Mouse (Mus musculus): ENCODE measurements around the gene Nr2c2ap. TPM values are rescaled to one million over a fixed set of nuclear protein-coding genes. Genes with fewer than 3 reads are reported as not detected.

The Nr2c2ap gene
- polyA plus RNA-seq, 1 experiment from 2014 or later, result 35.1 TPM

DNA sequence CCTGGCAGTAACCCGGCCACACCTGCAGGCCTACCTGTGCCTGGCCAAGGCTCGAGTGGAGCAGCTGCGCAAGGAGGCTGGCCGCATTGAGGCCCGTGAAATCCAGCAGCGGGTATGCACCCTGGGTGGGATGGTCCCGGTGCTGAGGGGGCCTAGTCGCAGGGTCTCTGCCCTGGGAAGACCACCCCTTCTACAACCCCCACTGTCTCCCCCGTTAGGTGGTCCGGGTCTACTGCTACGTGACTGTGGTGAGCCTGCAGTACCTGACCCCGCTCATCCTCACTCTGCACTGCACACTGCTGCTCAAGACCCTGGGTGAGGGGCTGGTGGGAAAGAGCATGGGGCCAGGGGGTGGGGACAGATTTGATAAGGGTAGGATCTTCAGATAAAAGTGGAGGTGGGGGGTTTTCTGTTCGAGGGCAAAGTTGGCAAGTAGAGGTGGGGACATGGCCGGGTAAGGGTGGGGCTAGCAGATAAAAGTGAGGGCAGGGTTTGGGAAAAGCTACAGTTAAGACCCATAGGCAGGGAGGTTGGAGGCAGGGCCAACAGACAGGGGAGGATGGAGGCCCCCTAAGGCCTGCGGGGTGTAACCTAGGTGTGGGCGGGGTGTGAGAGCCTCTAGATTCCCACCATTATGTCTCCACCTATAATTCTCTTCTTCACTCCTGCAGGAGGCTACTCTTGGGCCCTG is 50.2 kb downstream of the Nr2c2ap start:
- POLR2A ChIA-PET, result interaction anchor here (1.7 kb wide), 1 partner anchor 9 kb away, joined by 5 read pairs; the partner anchor contains the start of gene Tmem161a

DNA sequence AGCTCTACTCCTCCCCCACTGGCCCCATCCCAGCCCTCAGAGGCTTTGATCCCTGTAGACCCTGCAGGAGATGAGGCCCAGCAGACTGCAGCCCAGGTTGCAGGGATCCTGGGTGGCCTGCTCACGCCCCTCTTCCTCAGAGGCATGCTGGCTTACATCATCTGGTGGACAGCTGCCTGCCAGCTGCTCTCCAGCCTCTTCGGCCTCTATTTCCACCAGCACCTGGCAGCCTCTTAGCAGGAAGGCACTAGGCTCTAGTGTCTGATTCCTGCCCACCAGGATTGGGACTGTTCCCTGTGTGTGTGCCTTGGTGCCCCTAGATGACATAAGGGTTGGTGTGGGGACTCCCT is 50.7 kb downstream of the Nr2c2ap start:
- ChIA-PET POLR2A (interaction anchor here (1.7 kb wide), 1 partner anchor 10 kb away, joined by 5 read pairs; the partner anchor contains the start of gene Tmem161a), CTCF (no interaction called here)
- ATAC-seq, result no peak
- no peaks in the 10 kb centered on the region for H3K27me3 ChIP-seq
- in situ Hi-C loops (cut with MboI; ENCODE audit: low pct_unique_long_range_greater_than_20kb), result no loop called here
- no peak for DNase-seq (ENCODE audit: low read depth, low spot score)
- TF ChIP-seq CTCF (IDR thresholded peaks at IDR 0.05), result no peak

More for the DNA sequence above, 50.2 kb downstream of the Nr2c2ap start:
- ATAC-seq (no peak), DNase-seq (ENCODE audit: low read depth, low spot score) (no peak)
- H3K27me3 ChIP-seq, result no peaks in the 10 kb centered on the region
- CTCF ChIA-PET, result no interaction called here
- in situ Hi-C loops (cut with MboI; ENCODE audit: low pct_unique_long_range_greater_than_20kb), result no loop called here
- no peak for TF ChIP-seq CTCF (IDR thresholded peaks at IDR 0.05)

DNA sequence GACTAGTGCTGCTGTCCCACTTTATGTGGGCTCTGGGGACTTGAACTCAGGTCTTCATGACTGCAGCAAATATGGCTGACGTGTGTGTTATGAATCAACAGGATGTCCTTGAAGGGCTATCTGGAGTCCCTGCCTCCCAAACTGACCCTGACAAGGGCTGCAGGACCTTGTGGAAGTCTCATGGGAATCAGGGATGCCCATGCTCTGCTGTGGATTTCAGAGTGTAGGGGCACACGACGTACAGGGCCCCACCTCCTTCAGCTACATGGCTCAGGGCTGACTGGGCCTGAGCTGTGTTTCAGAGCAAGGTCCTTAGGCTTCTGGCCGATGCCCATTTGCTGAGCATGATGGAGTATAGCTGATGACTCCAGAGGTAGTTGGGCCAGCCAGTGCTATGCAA is 52.1 kb downstream of the Nr2c2ap start:
- in situ Hi-C loops (cut with MboI; ENCODE audit: low pct_unique_long_range_greater_than_20kb), result no loop called here
- ATAC-seq (no peak), DNase-seq (ENCODE audit: low read depth, low spot score) (no peak)
- H3K27me3 ChIP-seq, result no peaks in the 10 kb centered on the region
- no peak for TF ChIP-seq CTCF (IDR thresholded peaks at IDR 0.05)
- ChIA-PET POLR2A (interaction anchor here (0.6 kb wide), 1 partner anchor 1005 kb away, joined by 5 read pairs; no protein-coding TSS in a partner anchor), CTCF (no interaction called here)

Other genes with a start within 250 kb of the Nr2c2ap start
- 0.03 TPM for gene Cilp2, start 243.6 kb upstream of the Nr2c2ap start, polyA plus RNA-seq (2021)
- 3.7 TPM for gene Tssk6, start 229.1 kb upstream of the Nr2c2ap start, polyA plus RNA-seq (2021)
- gene Ndufa13, start 228.8 kb upstream of the Nr2c2ap start, polyA plus RNA-seq (2021), result 199 TPM
- 5.3 TPM for gene Yjefn3, start 228.6 kb upstream of the Nr2c2ap start, polyA plus RNA-seq (2021)
- 75.2 TPM for gene Gatad2a, start 134.9 kb upstream of the Nr2c2ap start, polyA plus RNA-seq (2021)
- 53.4 TPM for gene Mau2, start 88.6 kb upstream of the Nr2c2ap start, polyA plus RNA-seq (2021)
- gene Sugp1, start 88.5 kb upstream of the Nr2c2ap start, polyA plus RNA-seq (2021), result 37.0 TPM
- 1.3 TPM for gene Tm6sf2, start 58.4 kb upstream of the Nr2c2ap start, polyA plus RNA-seq (2021)
- gene Hapln4, start 47.9 kb upstream of the Nr2c2ap start, polyA plus RNA-seq (2021), result 7.3 TPM
- 0.01 TPM for gene Ncan, start 10.5 kb upstream of the Nr2c2ap start, polyA plus RNA-seq (2021)
- gene Rfxank, start 7.8 kb downstream of the Nr2c2ap start, polyA plus RNA-seq (2021), result 19.6 TPM
- gene Borcs8, start 8.2 kb downstream of the Nr2c2ap start, polyA plus RNA-seq (2021), result 80.3 TPM
- gene Mef2b, start 8.4 kb downstream of the Nr2c2ap start, polyA plus RNA-seq (2021), result 0.54 TPM
- gene Tmem161a, start 41.0 kb downstream of the Nr2c2ap start, polyA plus RNA-seq (2021), result 64.9 TPM
- 5.0 TPM for gene Slc25a42, start 81.0 kb downstream of the Nr2c2ap start, polyA plus RNA-seq (2021)
- 26.5 TPM for gene Sugp2, start 102.9 kb downstream of the Nr2c2ap start, polyA plus RNA-seq (2021)
- 16.4 TPM for gene Armc6, start 103.1 kb downstream of the Nr2c2ap start, polyA plus RNA-seq (2021)
- gene Homer3, start 151.5 kb downstream of the Nr2c2ap start, polyA plus RNA-seq (2021), result 67.9 TPM
- gene Ddx49, start 171.2 kb downstream of the Nr2c2ap start, polyA plus RNA-seq (2021), result 48.8 TPM
- gene Cope, start 171.2 kb downstream of the Nr2c2ap start, polyA plus RNA-seq (2021), result 259 TPM
- gene Cers1, start 184.4 kb downstream of the Nr2c2ap start, polyA plus RNA-seq (2021), result 2.5 TPM
- 1.1 TPM for gene Gdf1, start 198.5 kb downstream of the Nr2c2ap start, polyA plus RNA-seq (2021)
- gene Upf1, start 221.9 kb downstream of the Nr2c2ap start, polyA plus RNA-seq (2021), result 44.5 TPM
- gene Comp, start 242.2 kb downstream of the Nr2c2ap start, polyA plus RNA-seq (2021), result 0.36 TPM